Mouse (Mus musculus): ENCODE results near the gene Zcrb1.
A peak's percentile ranks its signal among the peaks of the same experiment; 100 is the strongest.
"Not testable (repeated sequence)": the region's sequence is repeated elsewhere in the genome, so short reads cannot be mapped to it uniquely, and the experiment has no call there.

The Zcrb1 gene

GRCm38 (mm10) chr15:93397826-93398698 is at the start of gene Zcrb1, which contains the start of gene Pphln1:
Gene Zcrb1 (minus strand): TSS chr15:93398334.
Gene Pphln1 (plus strand): TSS chr15:93398350.
- peak; percentile 83 for DNase-seq (ENCODE audit: low spot score)

- DNase-seq (ENCODE audit: low spot score) = no peak
These were observed 45.5 kb upstream of the Zcrb1 start for GRCm38 (mm10) chr15:93443676-93444075.

- no peak for DNase-seq (ENCODE audit: low spot score)
These were observed 44.1 kb upstream of the Zcrb1 start for GRCm38 (mm10) chr15:93442271-93442670.

- peak; percentile 83 for DNase-seq (ENCODE audit: low spot score)
These were observed 40.5 kb upstream of the Zcrb1 start for GRCm38 (mm10) chr15:93438663-93439062.

GRCm38 (mm10) chr15:93435998-93436397 is 37.9 kb upstream of the Zcrb1 start:
- DNase-seq (ENCODE audit: low spot score) = no peak

GRCm38 (mm10) chr15:93433811-93434210 is 35.7 kb upstream of the Zcrb1 start:
- peak; percentile 22 for DNase-seq (ENCODE audit: low spot score)

- DNase-seq (ENCODE audit: low spot score) = no peak
These were observed 24.4 kb upstream of the Zcrb1 start for GRCm38 (mm10) chr15:93422537-93422936.

GRCm38 (mm10) chr15:93420596-93420995 is 22.5 kb upstream of the Zcrb1 start:
- DNase-seq (ENCODE audit: low spot score) = no peak

GRCm38 (mm10) chr15:93416300-93416699 is 18.2 kb upstream of the Zcrb1 start:
- peak; percentile 75 for DNase-seq (ENCODE audit: low spot score)

- peak; percentile 55 for DNase-seq (ENCODE audit: low spot score)
These were observed 16.3 kb upstream of the Zcrb1 start for GRCm38 (mm10) chr15:93414456-93414855.

GRCm38 (mm10) chr15:93412445-93412844 is 14.3 kb upstream of the Zcrb1 start:
- DNase-seq (ENCODE audit: low spot score) = no peak

GRCm38 (mm10) chr15:93406492-93406891 is 8.4 kb upstream of the Zcrb1 start:
- no peak for DNase-seq (ENCODE audit: low spot score)

GRCm38 (mm10) chr15:93405446-93405986 is 7.4 kb upstream of the Zcrb1 start:
- DNase-seq (ENCODE audit: low spot score) = no peak

- DNase-seq (ENCODE audit: low spot score) = no peak
These were observed 6.7 kb upstream of the Zcrb1 start for GRCm38 (mm10) chr15:93404849-93405248.

GRCm38 (mm10) chr15:93402730-93403129 is 4.6 kb upstream of the Zcrb1 start:
- no peak for DNase-seq (ENCODE audit: low spot score)

GRCm38 (mm10) chr15:93401446-93401845 is 3.3 kb upstream of the Zcrb1 start:
- no peak for DNase-seq (ENCODE audit: low spot score)

GRCm38 (mm10) chr15:93398699-93399540 is 786 bp upstream of the Zcrb1 start:
- peak; percentile 24 for DNase-seq (ENCODE audit: low spot score)

GRCm38 (mm10) chr15:93397269-93397668 is 865 bp downstream of the Zcrb1 start:
- DNase-seq (ENCODE audit: low spot score) = peak; percentile 40

GRCm38 (mm10) chr15:93381337-93381736 is 16.8 kb downstream of the Zcrb1 start:
- DNase-seq (ENCODE audit: low spot score) = no peak

GRCm38 (mm10) chr15:93379177-93379576 is 19.0 kb downstream of the Zcrb1 start:
- peak; percentile 32 for DNase-seq (ENCODE audit: low spot score)

GRCm38 (mm10) chr15:93375696-93376095 is 22.4 kb downstream of the Zcrb1 start:
- DNase-seq (ENCODE audit: low spot score) = no peak

- DNase-seq (ENCODE audit: low spot score) = not testable (repeated sequence)
These were observed 25.5 kb downstream of the Zcrb1 start for GRCm38 (mm10) chr15:93372525-93373119.
